Mouse (Mus musculus): ENCODE data around the gene Klhl36. TPM values are rescaled to one million over a fixed set of nuclear protein-coding genes. Genes with fewer than 3 reads are reported as not detected.

Klhl36 gene
- total RNA-seq (2015; ENCODE audit: low replicate concordance) (2.3 and 2.5 TPM in 2 replicates), total RNA-seq (2017; ENCODE audit: low replicate concordance) (1.6 and 5.2 TPM in 2 replicates)

DNA sequence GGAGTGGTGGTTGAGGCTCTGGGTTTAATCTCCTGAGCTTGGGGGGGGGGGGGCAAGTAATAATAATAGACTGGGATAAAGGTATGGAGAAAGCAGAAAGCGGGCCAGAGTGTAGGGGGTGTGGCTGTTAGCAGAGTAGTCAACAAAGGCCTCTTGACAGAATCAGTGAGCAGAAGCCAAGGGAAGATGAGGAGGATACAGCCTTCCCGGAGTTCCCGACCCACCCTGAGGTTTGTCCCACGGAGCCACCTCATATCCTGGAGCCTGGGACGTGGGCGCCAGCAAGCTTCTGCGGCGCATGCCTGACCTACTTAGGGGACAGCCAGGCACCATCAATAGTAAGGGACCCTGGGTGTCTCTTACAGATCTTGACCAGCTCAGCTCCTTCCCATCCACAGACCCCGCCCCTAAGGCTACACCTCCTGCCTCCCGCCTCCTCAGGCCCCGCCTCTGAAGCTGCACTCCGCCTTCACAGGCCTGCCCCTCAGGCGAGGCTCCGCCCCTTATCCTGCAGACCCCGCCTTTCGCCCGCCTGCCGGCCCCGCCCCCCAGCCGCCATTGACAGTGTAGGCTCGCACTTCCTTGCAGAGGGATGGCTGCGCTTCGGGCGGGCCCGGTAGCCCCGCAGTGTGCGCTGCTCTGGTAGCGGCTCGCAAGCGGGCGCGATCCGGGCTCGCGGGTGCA lies at the start of gene Klhl36:
TSS of gene Klhl36 (plus strand) at position 561 of the 684 bp plus-strand sequence.
- ATAC-seq (replicated peaks; ENCODE audit: low FRiP score, poor library complexity, severe bottlenecking) = peak; percentile 93

DNA sequence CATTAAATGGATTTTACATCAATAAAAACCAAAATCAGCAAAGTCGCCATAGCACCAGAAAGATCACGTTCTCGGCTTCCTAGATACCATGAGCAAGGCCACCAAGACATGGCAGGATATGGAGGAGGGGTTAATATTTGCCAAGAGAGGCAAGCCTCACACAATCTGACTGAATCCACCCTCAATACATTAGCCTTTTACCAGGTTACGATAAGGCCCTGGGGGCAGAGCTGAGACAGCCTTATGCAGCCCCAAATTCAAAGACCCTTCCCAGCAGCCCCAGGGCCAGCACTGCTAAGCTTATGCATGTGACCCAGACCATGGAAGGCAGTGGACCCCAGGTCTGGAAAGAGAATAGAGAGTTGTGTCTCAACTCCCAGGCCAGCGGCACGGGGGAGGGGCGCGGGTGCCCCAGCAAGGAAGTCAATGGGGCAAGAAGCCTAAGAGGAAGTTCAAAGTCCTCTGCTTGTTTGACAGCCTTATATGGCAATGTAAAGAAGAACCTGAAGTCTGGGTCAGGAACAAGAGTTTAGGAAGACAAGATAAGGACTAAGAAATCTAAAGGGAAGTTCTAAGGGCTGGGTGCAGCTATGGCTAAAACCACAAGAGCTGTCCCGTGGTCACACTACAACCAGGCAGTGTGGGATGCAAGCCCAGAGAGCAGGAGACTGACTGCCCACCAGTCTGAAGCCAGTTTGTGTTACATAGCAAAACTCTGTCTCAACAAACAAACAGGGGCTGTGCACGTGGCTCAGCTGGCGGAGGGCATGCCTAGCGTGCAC lies 49.2 kb upstream of the Klhl36 start:
- no peak for ATAC-seq (replicated peaks; ENCODE audit: low FRiP score, poor library complexity, severe bottlenecking)

DNA sequence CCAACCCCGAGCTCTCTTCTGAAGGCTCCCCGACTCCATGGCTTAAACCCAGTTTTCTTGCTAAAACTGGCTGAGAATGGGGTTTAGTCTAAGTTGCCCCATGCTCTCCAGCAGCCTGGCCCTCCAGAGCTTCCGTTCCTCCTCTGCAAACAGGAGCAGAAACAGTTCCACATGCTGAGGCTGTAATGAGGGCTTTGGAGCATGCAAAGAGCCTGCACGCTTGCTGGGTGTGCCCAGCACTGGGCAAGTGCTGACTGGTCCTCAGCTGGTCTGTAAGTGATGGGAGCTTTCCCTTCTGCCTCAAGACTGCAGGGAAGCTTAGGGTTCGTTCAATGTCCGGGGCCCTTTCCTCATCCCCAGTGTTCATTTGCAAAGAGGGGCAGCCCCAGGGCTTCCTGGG lies 45.8 kb upstream of the Klhl36 start:
- no peak for ATAC-seq (replicated peaks; ENCODE audit: low FRiP score, poor library complexity, severe bottlenecking)

DNA sequence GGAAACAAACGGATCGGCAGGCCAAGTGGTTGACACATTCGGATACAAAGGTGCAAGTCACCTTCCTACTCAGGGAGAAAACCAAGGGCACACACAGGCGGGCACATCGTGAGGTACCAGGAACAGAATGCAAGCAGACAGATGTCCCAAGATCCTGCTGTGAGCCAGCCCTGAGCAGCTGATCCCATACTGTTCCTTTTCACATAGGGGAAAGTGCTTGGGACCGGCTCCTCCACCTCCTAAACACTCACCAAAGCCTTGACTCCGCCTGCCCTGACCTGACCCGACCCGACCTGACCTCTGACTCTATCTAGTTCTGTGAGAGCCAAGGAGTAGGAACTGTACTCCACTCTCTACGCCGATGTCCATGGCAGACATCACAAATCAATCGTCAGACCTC lies 44.6 kb upstream of the Klhl36 start:
- no peak for ATAC-seq (replicated peaks; ENCODE audit: low FRiP score, poor library complexity, severe bottlenecking)

DNA sequence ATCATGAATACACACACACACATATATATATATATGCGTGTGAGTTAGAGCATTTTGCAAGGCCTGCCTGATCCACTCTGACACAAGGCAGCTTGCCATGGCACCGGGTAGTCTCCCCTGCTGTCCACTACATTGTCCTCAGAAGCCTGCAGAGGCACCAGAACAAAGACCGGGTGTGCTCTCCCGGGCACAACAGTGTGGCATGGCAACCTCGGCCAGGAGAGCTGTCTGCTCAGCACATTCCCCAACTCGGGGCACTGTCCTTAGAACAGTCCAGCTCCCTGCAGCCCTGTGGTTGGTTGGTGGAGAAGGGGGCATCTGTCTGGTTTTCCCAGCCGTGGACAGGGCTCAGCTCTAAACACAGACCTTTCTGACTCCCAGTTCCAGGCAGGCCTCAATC lies 42.8 kb upstream of the Klhl36 start:
- no peak for ATAC-seq (replicated peaks; ENCODE audit: low FRiP score, poor library complexity, severe bottlenecking)

DNA sequence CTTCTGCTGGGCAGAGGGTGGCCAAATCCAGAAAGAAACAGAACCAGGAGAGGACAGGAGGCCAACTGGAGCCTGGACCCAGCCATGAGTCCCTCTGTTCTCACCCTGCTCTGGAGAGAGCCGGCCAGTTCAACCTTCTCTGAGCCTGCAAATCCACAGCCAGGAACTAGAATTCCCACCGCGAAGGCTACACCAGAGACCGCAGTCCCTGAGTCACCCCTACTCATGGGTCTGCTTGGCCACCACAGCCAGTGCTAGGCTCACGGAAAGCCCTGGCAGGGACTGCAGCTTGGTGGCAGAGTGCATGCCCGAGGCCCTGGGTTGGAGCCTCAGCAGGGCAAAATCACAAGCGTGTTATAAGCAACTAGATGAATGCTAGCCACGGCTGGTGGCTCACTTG lies 42.1 kb upstream of the Klhl36 start:
- ATAC-seq (replicated peaks; ENCODE audit: low FRiP score, poor library complexity, severe bottlenecking) = no peak

DNA sequence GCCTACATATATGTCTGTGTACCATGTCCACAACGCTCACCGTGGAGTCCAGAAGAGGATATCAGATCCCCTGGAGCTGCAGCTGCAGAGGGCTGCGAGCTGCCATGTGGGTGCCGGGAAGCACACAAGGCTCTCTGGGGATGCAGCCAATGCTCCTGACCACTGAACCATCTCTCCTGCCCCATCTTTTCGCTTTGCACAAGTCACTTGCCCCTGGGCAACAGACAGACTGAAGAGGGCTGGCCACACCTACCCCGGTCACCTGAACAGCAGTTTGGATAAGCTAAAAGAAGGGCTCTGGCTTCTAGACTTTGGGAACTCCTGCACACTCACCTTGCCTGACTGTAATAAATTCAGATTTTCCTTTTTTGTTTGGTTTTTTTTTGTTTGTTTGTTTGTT lies 40.4 kb upstream of the Klhl36 start:
- no peak for ATAC-seq (replicated peaks; ENCODE audit: low FRiP score, poor library complexity, severe bottlenecking)

DNA sequence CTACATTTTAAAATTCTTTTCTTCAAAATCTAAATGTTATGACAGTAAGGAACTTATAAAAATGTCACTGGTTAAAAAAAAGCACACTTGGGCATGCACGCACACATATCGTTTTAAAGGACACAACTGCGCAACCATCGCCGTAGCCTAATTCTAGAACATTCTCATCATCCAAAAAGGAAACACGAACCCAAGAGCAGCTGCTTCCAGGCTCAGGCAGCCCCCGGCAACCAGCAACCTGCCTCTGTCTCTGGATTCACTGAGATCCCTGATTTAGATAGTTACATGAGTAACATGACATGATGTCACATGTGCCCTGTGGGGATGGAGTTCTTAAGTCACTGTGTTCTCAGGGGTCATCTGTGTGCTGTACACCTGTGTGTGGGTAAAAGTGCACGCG lies 38.8 kb upstream of the Klhl36 start:
- no peak for ATAC-seq (replicated peaks; ENCODE audit: low FRiP score, poor library complexity, severe bottlenecking)

DNA sequence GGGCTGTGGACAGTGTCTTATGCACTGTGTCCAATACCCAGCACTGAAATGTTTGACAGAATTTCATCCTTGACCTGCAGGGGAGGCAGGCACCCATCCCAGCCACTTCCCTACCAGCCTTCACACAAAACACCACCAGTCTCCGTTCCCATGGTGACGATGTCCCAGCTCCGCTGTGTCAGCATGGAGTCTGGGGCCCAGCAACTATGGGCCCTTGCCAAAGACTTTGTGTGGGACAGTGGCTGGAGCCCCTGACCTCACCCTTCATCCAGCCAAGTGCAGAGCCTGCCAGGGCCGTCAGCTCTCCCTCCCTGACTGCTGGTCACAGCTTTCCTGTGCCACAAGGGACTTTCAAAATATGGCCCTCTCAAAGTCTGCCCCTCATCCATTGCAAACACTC lies 38.0 kb upstream of the Klhl36 start:
- no peak for ATAC-seq (replicated peaks; ENCODE audit: low FRiP score, poor library complexity, severe bottlenecking)

DNA sequence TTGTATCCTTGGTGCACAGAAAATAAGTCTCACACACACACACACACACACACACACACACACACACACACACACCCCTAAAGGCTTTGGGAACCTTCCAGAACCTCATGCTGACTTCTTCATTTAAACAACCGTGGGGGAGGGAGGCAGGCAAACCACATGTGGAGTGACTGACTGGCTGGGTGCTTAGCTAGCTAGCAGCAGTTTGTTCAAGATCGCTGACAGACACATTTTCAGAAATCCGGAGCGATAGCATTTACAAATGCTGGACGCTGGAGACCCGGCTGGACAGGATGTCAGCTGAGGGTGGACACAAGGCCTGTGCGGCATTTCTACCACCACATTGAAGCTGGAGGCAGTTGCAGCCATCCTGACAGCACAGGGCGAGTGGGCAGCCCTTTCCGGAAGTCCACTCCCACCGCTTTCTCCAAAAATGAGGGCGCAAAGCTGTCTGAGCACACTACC lies 37.2 kb upstream of the Klhl36 start:
- ATAC-seq (replicated peaks; ENCODE audit: low FRiP score, poor library complexity, severe bottlenecking) = no peak

DNA sequence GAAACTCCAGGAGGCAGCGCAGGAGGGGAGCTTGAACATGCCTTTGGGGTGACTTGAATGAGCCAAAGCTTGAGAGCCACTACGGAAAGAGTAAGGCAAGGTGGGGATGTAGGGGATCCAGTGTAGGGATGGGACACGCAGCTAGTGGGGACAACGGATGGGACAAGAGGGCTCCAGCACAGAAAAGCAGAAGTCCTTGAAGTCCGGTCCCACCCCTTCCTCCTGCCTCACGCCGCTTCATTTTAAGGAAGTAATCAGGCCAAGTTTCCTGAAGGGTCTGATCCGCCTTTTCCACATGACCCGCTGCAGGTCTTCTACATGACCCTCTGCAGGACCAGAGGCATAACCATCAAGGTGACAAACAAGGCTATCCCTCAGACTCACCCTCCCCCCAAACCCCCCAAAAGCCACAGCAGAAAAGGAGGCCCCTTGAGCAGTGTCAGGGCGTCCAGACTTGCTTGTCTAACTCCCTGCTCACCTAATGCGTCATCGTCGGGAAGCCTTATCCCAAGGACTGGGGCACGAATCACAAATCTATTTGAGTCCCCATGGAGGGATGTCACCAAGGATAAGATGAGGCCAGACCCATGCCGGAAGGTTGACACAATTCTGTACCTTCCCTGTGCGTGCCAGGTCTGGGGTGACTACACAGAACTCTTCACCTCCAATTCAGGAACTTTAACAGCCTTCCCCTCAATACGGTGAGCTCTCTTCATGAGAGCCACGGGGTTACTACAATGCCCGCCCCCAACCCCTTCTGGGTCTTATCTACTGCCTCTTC lies 35.9 kb upstream of the Klhl36 start:
- ATAC-seq (replicated peaks; ENCODE audit: low FRiP score, poor library complexity, severe bottlenecking) = no peak

DNA sequence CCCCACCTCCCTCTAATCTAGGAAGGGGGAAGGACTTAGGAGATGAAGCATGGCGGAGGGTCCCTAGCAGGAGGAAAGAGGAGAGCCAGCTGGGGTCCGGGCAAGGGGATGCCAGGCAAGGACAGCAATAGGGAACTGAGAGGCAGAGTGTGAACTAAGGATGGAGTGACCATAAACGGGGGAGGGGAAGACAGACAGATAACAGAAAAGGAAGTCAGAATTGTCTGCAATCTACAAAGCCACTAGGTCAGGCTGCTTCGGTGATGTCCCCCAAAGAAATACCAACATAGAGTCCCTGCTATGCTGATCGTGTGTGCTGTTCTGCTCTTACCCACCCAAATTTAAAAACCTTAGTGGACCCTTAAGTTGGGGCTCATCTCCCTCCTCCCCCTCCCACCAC lies 35.1 kb upstream of the Klhl36 start:
- no peak for ATAC-seq (replicated peaks; ENCODE audit: low FRiP score, poor library complexity, severe bottlenecking)

DNA sequence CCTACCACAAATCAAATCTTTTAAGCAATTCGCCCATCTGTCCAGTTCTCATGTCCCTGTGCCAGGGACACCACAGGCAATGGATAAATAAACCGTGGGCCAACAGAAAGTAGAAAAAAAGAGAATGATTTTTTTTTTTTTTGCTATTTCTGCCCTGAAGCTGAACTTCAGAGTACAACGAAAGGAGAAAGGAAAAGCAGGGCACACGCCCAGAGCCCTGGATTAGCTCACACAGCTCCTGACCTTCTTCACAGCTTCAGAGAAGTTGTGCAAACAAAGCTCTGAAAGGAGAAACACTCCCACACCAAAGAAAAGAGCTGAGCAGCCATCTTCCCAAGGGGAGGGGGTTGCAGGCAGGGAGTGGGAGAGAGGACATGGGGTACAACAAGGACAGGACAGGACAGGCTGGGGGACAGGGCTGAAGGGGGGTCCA lies 34.3 kb upstream of the Klhl36 start:
- ATAC-seq (replicated peaks; ENCODE audit: low FRiP score, poor library complexity, severe bottlenecking) = no peak

DNA sequence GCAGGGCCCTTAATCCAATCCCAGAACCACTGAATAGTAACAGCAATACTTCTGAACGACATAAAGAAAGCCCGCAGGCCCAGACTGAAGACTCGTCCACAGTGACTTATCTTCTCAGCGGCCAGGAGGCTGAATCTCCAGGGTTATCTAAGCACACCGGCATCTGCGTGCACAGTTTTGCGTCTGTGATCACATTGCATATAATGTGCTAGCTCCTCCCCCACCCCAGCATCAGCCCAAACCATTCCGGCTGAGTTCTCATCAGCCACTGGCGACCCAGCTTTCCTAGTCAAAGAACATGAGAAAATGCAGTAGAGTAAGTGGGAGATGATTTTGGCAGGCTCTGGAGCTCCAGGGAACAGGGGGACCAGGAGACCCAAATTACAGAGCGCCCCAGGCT lies 33.1 kb upstream of the Klhl36 start:
- ATAC-seq (replicated peaks; ENCODE audit: low FRiP score, poor library complexity, severe bottlenecking) = no peak

DNA sequence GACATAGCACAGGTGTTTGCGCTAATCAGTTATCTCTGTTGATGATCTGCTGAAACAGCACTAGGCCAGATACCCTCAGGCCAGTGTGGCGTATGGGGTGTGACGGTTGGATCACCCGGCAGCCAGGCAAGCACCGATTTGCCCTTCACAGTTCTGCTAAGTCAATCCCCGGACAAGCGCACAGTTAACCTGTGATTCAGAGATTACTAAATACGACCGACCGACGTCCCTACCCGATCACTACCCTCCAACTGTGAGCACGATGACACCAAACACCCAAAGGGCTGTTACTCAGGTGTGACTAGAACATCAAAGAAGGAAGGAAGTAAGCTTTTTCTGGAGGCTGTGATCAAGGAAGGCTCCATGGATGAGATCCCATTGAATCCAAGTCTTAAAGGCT lies 32.6 kb upstream of the Klhl36 start:
- no peak for ATAC-seq (replicated peaks; ENCODE audit: low FRiP score, poor library complexity, severe bottlenecking)

DNA sequence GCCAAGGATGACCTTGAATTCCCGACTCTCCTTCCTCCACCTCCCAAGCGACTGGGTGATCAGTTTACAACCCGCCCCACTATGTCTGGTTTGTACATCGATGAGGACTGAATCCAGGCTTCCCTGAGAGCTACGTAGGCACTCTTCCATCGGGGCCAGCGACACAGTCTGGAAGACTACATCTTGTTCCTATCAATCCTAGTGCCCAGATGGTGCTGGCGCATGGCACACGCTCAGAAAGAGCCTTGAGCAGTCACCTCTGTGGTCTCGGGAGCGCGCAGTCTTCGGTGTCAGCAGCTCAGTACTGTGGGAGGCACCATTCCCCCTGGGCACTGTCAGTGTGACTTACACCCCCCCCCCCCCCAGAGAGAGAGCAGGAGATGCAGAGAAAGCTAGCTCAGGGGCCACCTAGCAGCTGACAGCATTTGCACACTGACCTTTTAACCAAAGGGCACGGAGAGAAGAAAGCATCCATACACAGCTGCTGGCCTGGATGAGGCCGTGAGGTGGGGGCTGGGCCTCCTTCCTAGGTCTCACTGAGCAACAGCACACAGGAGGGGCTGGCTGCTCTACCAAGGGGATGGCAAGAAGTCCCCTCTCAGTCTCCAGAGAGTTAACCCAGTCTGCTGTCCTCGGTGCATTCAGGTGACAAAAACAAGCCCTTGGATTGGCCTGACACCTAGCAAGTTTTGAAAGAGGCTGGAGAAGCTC lies 32.0 kb upstream of the Klhl36 start:
- ATAC-seq (replicated peaks; ENCODE audit: low FRiP score, poor library complexity, severe bottlenecking) = no peak

DNA sequence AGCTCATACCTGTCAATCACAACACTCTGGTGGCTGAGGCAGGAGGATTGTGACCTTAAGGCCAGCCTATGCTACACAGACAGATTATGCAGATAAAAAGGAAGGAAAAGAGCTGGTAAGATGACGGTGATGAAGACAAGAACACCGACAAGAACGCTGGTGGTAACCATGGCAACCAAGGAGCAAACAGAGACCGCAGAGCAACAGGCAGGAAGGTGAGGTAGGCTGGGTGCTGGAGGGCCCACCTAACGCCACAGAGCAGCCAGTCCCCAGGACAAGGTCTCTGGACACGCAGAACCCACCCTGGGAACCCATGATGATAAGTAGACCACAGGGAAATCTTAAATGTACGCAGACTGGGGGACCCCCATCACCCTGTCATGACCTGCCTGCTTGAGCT lies 31.5 kb upstream of the Klhl36 start:
- no peak for ATAC-seq (replicated peaks; ENCODE audit: low FRiP score, poor library complexity, severe bottlenecking)

DNA sequence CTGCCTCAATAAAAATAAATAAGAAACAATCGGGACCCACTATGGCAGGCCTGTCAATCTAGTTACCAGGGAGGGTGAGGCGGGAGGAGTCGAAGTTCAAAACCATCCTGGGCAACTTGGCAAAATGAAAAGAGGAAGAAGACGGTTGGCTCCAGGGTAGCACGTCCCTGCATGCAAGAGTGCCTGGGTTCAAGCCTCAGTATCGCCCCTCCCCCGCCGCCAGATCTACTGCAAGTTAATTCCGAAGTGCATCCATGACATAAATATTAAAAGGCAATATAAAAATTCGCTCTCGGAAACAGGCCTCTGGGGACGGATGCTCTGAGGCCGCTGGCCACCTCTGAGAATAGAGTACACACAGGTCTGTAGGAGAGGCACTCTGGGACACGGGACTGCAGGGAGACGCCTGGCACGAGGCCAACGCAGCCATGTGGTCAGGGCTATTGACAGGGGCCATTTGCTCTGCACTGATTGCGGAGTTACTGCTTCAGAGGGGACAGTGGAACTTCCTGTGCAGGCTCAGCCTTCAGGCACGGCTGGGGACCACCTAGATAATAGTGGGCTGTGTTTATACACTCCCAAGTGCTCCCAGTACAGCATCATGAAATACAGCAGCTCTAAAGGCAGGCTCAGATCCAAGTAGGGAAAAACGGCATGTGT lies 30.6 kb upstream of the Klhl36 start:
- ATAC-seq (replicated peaks; ENCODE audit: low FRiP score, poor library complexity, severe bottlenecking) = no peak

DNA sequence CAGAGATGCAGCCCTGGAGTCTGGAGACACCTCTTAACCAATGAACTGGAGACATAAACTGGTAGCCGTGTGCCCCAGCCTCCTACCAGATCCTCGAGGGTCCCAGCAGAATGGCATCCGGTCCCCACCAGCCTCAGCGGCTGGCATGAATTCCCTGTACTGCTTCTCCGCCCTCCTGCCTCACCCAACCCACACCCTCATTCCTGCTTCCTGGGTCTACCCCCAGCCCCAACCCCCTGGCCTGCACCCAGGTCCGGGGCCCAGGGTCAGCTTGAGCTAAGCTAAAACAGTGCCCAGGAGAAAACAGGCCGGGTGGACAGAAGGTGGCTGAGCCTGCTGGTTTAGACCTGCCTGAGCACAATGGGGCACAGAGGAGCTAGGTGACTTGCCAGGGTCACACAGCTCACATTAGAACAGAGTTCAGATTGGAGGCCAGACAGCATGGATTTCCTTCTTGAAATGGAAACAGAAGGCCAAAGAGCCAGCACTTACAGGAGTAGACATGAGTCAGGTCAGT lies 29.9 kb upstream of the Klhl36 start:
- no peak for ATAC-seq (replicated peaks; ENCODE audit: low FRiP score, poor library complexity, severe bottlenecking)

Data from erythroblast, adult 5-6 weeks (primary cell).